Mouse (Mus musculus) megakaryocyte, embryonic 14.5 days (primary cell): ENCODE results near the gene Unc93a.
"Not testable (repeated sequence)": the region's sequence is repeated elsewhere in the genome, so short reads cannot be mapped to it uniquely, and the experiment has no call there.

Experiments
- FLI1 ChIP-seq: IDR thresholded peaks from 2 replicates; pipeline ENCODE4 v1.6.1; 2012; ENCODE audit warnings: low read length, inconsistent platforms, mixed read lengths
- GATA1 ChIP-seq: IDR thresholded peaks from 3 replicates; pipeline ENCODE4 v1.6.1; 2012; ENCODE audit warnings: mixed read lengths, low read length, inconsistent platforms, borderline replicate concordance

GRCm38 (mm10) chr17:13173578-13173977, 42.0 kb upstream of the Unc93a start:
- TF ChIP-seq GATA1, FLI1: not testable (repeated sequence)
